Mouse (Mus musculus): Measurements from ENCODE around the gene Palb2.

DNA sequence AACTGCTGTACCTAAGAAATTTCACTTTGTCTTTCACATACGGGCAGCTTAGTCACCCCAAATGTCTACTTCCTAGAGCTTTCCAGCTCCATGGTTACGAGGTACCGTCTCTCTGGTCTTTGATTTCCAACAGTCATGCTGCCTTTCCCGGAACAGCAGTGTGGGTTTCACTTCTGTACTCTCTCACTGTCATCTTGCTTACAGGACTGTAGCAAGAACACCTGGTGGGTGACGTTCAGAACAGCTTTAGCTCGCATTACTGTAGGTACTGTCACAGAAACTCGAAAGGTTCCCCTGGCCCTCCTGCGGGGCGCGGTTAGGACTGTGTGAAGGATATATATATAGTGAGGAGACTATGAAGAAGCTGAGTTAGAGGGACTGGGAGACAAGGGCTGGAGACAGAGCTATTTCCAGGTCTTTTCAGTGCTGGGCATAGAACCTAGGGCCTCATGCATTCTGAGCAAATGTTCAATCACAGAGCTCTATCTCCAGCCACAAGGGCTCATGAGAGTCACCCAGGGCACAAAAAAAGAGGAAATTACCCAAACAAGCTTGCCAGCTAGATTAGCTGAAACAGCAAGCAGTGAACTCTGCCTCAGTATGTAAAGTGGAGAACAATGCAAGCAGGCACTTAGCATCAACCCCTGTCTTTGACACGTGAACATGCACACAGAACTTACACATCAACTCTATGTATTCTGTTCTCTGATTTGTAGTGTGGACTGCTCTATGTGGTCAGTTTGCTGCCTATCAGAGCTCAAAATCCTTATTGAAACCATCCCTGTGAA, 45.4 kb downstream of the Palb2 start:
- no peak for TF ChIP-seq CTCF (IDR thresholded peaks at IDR 0.05; ENCODE audit: low read depth)
- no peak for TF ChIP-seq EP300 (IDR thresholded peaks at IDR 0.05; ENCODE audit: low read depth)
